Mouse (Mus musculus) cerebellum, postnatal 14 days (tissue): Measurements from ENCODE around the gene Wnt8b.
"Not testable (repeated sequence)": the region's sequence is repeated elsewhere in the genome, so short reads cannot be mapped to it uniquely, and the experiment has no call there.

Experiments
- DNase-seq, 2 experiments: peaks; one replicate each; pipeline ENCODE4 v3.0.0; 2021; ENCODE audit warnings: mixed read lengths in 2 of 2

The Wnt8b gene

DNA sequence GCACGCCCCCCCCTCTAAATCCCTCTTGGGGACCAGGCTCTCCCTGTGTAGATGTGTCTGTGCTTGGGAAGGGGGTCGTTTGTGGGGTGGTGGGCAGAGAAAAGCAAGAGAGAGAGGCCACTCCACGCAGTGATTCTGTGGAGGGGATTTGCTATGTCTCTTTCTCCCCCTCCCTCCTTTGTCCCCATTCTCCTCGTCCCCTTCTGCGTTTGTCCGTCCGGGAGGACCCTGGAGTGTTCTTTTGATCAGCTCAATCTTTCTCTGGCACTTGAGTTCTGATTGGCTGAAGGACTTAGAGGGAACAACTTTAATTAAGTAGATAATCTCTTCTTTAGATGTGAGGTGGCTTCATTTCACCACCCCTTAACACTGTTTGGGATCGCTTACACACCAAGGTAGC lies at the start of gene Wnt8b:
Wnt8b (plus strand) TSS at position 345 of the 400 bp plus-strand sequence.
- no peak for DNase-seq

DNA sequence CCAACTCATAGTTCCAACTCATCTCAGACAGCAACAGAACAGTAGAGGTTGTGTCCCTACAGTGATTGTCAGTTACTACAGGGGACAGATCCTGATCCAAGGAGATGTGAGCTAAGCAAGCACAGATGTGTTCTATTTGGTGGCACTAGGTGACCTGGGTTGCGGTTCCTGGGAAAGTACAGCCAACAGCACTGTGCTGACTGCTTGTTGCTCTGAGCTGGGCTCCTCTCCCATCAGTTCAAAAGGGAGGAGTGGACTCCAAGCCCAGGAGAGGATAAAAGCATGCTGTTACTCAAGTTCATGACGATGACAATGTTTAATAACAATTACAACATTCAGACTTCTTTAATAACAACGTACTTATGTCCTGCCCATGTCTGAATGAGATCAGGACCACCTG lies 47.5 kb upstream of the Wnt8b start:
- DNase-seq: no peak

DNA sequence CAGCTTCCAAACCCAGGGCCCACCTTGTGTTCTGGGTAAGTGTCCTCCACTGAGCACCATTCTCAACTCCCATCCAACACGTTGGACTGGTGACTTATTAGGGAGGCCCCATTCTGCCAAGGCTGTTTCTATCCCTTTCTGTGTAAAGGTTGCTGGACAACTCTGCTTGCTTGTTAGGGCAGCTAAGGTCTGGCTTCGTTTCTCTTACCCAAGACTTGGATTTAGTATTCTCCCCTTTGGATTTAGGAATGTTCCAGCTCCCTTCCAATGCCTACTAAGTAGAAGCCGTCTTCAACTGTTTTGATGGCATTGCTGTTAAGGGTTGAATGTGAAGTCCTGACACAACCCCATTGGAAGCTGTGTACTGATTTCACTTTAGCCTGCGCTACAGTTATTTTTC lies 45.3 kb upstream of the Wnt8b start:
- no peak for DNase-seq

DNA sequence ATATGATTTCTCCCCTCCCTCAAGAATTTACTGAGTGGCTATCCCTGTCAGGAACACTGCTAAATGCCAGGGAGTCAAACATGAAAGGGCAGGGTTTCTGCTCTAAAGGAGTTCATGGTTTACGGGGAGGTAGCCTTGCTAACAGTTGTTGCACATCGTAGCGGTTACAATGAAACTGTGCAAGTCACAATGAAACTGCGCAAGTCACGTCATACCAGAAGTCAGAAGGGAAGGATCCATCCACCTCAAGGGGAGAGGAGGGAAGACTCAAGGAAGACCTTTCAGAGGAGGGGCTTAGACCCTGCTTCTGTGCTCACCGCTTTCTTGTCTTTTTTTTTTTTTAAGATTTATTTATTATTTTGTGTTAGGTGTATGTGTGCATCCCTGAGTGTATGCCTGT lies 38.4 kb upstream of the Wnt8b start:
- DNase-seq: no peak

DNA sequence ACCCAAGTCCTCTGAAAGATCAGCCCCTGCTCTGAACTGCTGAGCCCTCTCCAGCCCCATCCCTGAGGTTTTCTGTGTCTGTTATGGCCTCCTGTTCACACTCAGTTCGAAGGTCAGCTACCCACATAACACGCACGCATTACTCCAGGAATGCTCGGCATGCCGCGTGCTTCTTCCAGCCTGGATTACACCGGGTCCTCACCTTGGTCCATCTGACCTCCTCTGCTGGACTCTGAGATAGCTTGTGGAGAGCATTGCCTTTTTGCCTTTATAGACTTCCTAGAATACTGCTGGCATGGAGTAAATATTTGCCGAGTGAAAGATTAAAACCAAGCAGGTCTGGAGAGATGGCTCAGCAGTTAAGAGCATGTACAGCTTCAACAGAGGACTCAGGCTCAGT lies 37.9 kb upstream of the Wnt8b start:
- no peak for DNase-seq

DNA sequence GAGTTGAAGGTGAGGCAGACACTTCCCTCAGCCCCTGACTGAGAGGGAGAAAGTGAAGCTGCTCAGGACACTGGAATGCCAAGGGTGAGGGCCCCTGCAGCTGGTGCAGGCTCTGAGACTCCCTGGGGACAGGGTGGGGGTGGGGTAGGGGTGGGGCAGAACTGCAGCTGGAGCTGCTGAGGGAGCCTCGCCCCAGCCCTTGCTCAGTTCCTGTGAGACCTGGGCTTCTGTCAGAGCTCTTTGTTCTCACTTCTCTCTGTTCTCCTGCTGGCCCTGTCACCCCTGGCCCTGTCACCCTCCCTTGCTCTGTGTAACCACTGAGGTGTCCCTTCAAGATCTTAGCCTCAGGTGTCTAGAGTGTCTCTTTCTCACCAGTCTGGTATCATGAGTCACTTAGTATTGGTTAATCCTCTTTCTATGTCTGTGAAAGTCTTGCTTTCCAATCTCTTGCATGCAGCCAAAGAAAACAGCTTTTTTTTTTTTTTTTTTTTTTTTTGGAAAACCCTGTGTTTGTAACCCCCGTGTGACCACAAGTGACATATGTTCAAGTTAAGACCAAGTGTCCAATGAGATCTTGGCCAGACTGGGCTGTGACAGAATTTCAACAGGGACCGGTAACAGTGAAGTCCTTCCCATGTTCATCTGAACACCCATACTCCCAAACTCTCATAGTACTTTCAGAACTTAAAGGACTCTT lies 35.8 kb upstream of the Wnt8b start:
- no peak for DNase-seq

DNA sequence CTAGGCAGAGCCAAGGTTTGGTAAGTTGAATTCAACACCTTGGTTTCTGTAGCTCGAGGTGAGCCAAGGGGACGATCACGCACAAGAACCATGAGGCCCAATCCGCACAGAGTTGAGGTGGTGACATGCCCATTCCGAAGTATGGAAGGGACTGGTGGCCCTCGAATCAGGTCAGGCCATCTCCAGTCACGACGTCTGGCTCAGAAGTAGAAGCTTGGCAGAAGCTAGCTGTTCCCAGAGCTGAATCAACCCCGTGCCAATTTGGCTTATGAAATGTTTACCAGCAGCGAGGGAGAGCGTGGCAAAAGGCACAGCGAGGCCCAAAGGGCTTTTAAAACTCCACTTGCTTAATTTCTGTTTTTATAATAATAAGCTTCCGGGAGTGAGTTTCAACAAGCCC lies 34.6 kb upstream of the Wnt8b start:
- peak; percentile 40 to 58 for DNase-seq

DNA sequence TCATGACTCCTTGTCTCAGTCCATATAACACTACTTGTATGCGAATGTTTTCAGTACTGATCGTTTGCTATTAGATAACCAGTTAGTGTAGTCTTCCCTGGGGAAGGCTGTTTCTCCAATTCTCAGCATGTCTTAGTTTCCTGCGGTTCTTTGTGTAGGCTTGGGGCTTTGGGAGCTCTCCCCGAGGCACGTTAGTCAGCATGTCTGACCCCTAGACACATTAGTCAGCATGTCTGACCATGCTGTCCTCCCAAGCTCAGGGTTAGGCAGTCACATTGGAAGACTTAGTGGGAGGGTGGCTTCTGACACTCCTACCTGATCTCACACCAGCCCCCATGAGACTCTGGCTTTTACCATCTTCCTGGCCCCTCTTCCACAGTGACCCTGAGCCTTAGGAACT lies 32.8 kb upstream of the Wnt8b start:
- DNase-seq: no peak

DNA sequence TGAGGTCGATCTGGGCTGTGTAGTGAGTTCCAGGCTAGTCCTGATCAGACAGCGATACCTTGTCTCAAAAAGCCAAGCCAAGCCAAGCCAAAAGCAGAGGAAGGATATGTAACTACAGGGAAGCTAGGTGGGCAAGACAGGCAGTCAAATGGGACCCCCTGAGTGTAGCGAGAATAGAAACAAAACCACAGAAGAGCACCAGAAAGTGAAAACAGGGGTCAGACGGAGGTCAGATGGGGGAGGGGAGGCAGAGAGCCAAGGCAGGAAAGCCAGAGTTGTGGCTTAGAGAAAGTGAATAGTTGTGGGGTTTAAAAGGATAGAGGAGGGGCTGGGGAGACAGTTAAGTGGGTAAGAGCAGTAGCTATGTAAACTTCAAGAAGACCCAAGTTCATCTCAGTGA lies 31.8 kb upstream of the Wnt8b start:
- DNase-seq: no peak

DNA sequence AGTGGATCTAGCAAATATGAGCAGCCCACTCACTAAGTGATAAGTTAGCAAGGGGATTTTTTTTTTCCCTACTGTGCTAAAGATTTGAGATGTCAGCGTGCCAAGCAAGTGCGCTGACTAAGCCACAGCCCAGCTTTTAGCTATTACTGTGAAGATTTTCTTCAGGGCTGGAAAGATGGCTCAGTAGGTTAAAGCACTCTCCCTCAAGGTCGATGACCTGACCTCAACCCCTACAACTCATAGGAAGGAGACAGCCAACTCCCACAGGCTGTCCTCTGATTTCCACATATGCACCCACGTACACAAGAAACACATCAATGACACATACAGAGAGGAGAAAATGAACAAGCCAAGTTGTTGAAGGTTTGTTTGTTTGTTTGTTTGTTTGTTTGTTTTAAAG lies 31.1 kb upstream of the Wnt8b start:
- DNase-seq: no peak

DNA sequence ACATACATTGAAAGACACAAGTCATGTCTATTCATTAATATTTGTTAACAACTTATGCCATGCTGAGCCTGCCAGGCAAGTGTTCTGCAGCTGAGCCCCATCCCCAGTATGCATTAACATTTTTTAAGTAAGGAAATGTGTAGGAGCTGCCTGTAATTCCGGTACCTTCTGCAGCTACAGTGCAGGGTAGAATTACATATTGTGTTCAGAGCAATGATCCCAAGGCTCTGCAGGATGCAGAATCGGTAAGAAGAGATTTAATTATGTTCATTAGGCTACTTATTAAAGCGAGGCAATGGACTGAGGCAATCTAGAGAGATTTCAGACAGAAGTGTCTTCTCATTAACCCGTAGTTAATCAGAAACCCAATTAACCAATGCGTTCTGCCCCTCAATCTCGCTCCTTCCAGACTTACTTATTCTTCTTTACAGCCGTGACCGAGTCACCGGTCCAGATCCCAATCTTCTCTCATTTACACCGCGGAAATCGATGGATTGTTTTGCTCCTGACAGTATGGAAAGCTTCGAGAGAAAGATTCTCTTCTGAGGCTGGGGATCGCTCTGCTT lies 27.2 kb upstream of the Wnt8b start:
- DNase-seq: not testable (repeated sequence)

DNA sequence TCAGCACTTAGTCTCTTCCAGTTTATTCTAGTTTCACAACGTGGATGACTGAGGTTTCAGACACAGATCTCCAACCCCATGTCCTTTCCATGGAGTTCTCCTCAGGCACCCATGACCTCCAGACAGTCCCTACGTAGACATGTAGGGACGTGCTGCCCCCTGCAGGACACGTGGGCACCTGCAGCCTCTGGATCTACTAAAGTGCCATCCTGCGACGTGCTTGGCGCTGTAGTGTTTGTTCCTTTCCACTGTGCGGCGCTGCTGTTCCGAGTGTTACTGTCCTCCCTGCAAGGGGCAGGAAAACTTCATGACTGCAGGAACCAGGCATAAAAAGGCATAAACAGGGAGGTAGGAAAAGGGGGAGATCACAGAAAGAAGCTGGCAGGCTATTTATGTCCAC lies 19.1 kb upstream of the Wnt8b start:
- peak; percentile 77 to 91 for DNase-seq

DNA sequence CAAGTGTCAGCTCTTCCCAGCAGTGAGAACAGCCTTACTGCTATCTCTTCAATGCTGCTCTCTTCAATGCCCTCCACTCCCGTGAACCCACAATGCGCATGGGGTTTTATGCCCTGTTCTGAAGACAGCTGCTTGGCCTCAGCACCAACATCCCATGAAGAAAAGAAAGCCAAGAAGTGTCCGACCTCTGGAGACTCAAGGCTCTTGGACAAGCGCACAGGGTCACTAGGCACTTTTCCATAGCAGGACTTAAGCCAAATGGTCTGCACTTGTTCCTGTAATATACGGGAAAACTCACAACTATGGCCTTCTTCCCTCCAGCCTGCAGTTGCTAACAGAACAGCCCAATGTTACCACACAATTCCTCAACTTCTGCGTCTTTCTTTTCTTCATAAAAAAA lies 18.0 kb upstream of the Wnt8b start:
- DNase-seq: no peak

DNA sequence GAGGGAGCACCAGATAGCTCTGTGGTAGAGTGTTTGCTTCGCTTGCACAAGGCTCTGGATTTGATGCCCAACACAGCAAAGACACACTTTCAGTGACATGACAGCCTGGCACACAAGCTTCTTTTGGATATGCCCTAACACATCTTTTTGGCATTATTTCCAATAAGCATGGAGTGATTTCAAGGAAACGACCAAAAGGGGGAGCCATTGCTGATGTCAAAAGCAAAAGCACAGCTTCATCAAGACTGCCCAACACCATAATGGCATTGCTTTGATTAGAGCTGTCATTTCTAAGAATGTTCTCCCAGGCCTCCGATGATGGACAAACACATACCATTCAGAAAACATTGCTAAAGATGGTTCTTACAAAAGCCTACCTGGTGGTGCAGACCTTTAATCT lies 16.7 kb upstream of the Wnt8b start:
- peak; percentile 15 to 22 for DNase-seq

DNA sequence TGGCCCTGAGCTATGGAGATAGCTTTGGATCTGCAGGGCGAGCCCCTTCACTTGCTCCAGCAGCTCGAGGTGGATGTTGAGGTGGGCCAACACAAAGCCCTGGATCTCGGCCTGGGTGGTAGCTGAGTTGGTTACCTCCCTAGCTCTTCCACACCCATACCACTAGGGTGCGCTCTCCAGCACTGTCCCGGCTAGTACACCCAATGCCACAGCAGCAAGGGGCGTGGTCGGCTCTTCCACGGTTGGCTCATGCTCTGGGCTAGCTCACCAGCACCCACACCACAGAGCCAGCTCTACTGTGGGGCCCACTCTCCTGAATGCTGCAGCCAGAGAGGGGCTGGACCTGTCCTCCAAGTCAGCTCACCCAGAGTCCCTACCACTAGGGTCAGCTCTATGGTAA lies 6.0 kb upstream of the Wnt8b start:
- peak; percentile 9 to 24 for DNase-seq

DNA sequence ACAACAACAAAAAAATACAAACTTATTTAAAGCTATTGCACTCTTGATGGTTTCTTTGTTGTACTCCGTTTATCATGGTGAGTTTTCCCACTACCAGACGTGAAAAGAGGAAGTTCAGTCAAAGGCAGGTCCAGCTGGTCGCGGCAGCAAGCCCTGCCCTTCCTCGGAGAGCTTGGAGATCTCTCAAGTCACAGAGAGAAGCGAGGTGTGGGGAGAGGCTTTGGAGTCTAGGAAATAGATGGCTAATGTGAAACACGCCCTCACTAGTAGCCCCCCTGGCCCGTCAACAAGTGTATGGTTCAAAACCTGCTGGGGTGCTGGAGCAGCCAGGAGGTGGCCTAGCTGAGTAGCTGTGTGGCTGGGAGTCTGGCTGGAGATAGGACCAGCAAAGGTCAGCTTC lies 3.2 kb downstream of the Wnt8b start:
- no peak for DNase-seq

DNA sequence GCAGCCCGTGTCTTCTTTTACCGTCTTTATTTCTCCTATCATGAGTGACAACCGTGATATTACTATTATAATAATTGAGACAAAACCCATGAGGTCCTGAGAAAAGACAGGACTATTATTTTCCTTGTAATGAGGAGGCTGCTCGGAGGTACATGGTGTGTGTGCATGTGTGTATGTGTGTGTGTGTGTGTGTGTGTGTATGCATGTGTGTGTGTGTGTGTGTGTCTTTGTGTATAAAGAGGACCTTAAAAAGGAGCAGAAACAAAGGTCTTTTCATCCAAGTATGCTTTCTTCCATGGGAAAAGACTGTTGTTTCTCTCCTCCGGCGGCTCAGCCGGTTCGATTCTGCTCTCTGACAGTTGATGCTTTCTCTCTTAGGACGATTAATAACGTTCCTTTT lies 3.7 kb downstream of the Wnt8b start:
- DNase-seq: no peak

DNA sequence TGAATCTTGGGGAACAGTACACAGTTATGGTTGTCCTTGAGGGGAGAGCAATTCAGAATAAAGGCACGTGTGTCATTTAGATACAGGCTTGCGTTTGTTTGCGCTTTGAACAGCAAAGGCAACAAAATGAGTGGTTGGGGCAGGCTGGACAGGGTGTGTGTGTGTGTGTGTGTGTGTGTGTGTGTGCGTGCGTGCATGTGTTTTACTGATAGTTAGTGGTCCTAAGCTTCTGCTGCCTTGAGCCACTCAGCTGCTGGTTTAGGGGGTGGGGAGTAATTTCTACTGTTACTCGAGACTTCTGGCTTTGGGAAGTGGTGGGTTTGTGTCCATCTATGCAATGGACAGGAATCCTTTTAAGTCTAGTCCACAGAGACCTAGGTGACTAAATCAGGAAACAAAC lies 5.7 kb downstream of the Wnt8b start:
- DNase-seq: no peak

DNA sequence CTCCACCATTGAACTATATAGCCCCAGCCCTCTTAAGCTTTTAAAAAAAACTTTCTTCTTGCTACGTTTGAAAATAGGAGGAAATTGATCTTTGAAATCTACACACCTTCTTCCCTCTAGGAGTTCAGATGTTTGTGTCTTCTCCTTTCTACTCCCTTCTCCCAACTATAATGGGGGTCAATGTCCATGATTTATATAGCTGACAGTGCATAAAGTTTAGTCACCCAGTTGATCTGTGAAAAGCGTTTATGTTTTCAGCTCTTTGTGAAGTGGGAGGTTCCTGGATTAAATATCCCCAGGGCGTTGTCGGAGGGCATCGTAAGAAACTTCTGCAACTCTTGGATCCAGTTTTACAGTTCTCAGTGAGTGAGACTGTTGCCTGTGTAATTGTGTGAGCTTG lies 7.0 kb downstream of the Wnt8b start:
- no peak for DNase-seq

DNA sequence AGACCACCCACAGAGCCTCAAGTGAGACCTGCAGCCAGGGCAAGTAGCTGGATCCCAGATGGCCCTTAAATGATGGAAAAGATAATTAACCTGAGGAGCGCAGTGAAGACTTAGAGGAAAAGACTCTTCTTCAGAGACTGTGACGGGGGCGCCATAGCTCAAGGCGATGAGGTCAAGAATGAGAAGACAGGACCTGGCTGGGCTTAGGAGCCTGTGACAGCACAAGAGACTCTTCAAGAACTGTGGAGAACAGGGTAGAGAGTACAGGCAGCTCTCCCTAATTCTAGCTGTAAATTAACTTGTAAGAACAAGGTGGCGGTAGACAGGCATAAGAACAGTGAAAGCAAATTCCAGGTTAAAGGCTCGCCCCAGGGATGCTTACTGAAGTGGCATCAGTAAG lies 8.7 kb downstream of the Wnt8b start:
- no peak for DNase-seq

DNA sequence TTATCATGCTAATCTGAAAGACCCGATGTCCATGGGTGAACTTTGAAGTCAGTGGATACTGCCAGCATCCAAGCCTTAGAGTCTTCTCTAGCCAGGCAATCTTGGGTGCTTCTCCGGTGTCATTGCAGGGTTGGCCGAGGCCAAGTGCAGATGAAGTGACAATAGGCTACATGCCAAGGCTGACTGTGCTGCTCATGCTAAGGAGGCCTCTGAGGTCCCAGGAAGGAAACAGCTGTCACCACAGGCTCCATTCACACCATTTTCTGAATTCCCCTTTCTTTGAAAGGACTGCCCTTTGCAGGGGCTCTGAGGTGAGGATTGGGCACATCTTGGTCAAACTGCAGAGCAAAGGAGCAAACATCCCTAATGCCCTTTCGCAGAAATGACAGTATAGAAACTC lies 9.5 kb downstream of the Wnt8b start:
- no peak for DNase-seq

DNA sequence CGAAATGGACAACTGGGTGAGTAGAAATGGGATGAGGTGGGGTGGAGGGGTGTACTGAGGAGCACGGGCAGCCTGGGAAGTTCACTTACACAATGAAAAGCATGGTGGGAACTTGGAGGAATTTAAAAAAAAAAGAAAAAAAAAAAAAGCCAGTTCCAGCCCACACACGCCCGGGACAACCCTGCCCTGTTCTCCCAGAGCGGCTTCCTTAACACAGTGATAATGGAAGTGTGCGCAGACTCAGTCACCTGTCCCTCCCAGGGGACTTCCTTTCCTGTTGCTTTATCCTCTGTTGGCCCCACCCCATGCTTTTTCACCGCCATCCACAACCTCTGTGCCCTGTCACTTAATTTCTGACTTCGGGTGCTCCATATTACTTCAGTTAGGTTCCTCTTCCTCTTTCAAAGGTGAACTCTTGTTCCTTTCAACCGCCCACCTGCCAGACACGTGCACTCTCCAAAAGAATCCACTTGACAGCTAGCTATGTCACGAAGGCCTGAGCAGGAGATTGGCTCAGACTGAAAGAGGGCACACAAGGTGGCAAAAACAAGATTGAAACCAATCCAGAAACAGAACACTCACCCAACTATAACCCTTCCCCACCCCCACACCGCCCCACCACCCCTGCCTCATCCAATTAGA lies 17.4 kb downstream of the Wnt8b start:
- DNase-seq: no peak

DNA sequence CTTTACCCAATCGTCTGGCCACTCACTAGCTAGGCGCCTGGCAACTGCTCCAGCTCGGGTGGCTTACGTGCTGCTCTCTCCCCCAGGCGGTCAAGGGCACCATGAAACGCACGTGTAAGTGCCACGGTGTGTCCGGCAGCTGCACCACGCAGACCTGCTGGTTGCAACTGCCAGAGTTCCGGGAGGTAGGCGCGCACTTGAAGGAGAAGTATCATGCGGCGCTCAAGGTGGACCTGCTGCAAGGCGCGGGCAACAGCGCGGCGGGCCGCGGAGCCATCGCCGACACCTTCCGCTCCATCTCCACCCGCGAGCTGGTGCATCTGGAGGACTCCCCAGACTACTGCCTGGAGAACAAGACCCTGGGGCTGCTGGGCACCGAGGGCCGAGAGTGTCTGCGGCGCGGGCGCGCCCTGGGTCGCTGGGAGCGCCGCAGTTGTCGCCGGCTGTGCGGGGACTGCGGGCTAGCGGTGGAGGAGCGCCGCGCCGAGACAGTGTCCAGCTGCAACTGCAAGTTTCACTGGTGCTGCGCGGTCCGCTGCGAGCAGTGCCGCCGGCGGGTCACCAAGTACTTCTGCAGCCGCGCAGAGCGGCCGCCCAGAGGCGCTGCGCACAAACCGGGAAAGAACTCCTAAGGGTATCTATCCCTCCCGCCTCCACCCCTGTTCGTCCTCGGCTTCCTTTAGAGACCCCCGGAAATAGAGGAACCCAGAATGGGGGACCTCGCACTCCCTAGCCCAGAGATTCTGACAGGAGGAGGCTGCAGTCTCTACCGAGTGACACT lies 18.4 kb downstream of the Wnt8b start:
- DNase-seq: peak; percentile 12 to 13

DNA sequence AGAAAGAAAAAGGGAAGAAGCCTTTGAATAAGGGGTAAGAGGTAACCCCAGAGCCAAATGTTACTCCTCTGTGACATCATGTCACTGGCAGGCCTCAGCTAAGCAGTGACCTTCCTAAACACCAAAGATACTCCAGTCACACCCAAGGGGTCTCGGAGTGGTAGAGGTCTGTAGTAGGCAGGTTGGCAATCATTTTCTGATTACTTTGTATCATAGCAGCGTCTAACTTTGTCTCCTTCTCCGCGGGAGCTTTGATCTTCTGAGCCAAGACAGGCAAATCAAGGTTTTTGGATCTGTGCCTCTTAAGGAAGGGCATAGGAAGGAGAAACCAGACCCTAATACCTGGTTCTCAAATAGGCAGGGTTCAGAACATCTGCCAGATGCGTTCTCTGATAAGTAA lies 19.3 kb downstream of the Wnt8b start:
- no peak for DNase-seq
